Mouse (Mus musculus) monocyte, adult 5-6 weeks (primary cell): ENCODE data around the gene Btg4. TPM values are rescaled to one million over a fixed set of nuclear protein-coding genes. Genes with fewer than 3 reads are reported as not detected.

Experiments
- ATAC-seq: fragments of 153-309, 156-312 bp; replicated peaks from 2 replicates; pipeline ENCODE4 v1.8.0; 2017; ENCODE audit warnings: mild to moderate bottlenecking; ENCODE audit not compliant: low TSS enrichment, insufficient number of reproducible peaks, severe bottlenecking, poor library complexity, low FRiP score
- total RNA-seq: library from RNA; stranded (forward); fragments of 200-1000, 200-491, 200-594 nt; gene quantifications from 3 replicates; pipeline ENCODE4 v1.2.3, GENCODE M21; 2017

Gene Btg4
- total RNA-seq, 1 experiment from 2014 or later: not detected

DNA sequence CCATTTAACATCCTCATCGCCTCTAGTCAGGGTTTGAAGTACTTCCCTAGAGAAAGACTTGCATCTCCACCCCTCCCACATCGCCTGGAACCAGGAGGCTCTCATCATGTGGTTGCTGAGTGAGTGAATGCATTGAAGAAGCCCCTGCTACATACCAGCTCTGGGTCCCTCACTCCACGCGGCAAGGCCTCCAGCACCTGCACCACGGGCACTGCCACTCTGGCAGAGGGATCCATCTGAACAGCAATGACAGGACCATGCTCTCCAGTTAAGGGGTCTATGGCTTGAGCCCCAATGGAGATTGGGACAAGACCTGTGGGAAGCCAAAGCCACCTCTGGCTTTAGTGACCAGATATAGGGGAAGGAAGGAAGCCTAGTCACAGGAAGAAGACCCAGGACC lies 86.6 kb downstream of the Btg4 start:
- no peak for ATAC-seq

- no peak for ATAC-seq
Observed at GRCm38 (mm10) chr9:51152079-51152752, 91.5 kb downstream of the Btg4 start.

- ATAC-seq: peak; percentile 54; the same call in 1 of the 2 replicates
Observed at GRCm38 (mm10) chr9:51161771-51162388, 101.2 kb downstream of the Btg4 start.

- ATAC-seq: no peak
Observed at GRCm38 (mm10) chr9:51163989-51164388, 103.3 kb downstream of the Btg4 start.

DNA sequence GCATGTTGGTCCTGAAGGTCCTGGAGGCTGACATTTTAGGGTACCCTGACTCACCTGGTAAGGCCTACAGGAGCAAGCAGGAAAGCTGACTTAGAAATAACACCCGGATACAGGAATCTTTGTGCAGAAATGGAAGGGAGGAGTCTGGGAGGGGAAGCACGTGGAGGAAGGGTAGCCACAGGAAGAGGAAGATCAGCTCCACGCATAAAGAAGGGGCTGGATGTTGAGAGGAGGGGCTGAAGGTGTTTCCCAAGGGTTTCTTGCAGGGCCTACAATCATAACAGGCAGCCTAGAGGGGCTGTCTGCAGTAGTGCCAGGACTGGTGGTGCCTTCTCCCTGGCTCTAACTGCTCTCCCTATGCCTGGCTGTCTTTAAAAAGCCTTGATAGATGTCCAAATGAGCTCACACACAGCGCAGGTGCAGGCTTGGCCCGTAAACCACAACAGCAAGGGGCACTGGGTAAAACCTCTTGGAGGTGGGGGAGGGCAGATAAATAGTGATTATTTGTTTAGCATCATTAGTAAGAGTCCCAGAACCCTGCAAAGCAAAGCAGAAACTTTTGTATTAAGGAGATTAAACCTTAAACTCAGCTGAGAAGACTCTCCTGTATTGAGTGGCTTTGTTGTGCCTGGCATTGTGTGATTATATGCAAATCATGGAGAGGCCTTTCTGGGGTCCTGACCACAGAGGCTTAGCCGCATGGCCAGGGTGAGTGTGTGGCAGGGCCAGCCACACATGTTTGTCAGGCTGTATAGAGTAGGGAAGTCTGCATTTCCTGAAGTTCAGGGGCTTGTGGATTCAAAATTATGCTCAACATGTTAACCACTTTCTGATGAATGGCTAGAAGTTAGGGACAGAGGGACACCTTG lies 104.8 kb downstream of the Btg4 start, which contains the start of gene Gm32742:
Gene Gm32742, minus strand, starts transcription at position 206 of the 869 bp plus-strand sequence.
- no peak for ATAC-seq

GRCm38 (mm10) chr9:51167954-51168353 lies 107.3 kb downstream of the Btg4 start:
- ATAC-seq: no peak

GRCm38 (mm10) chr9:51168698-51169097 lies 108.0 kb downstream of the Btg4 start:
- ATAC-seq: no peak

GRCm38 (mm10) chr9:51169133-51169532 lies 108.4 kb downstream of the Btg4 start:
- no peak for ATAC-seq

Other genes starting within 250 kb of the Btg4 start
- 19.3 to 41.0 TPM (median 25.7 TPM) in 3 replicates for gene Ppp2r1b, start 215.6 kb upstream of the Btg4 start, total RNA-seq
- gene Sik2, start 51.8 kb upstream of the Btg4 start, total RNA-seq: 15.6 to 35.3 TPM (median 18.4 TPM) in 3 replicates
- 0.43 to 6.0 TPM in 2 of 3 replicates, not detected in the other for gene Layn, start 16.2 kb downstream of the Btg4 start, total RNA-seq
- gene 4833427G06Rik, start 41.2 kb downstream of the Btg4 start, total RNA-seq: not detected in 3 replicates
- not detected in 3 replicates for gene Gm32742, start 104.6 kb downstream of the Btg4 start, total RNA-seq
- gene Pou2af1, start 152.8 kb downstream of the Btg4 start, total RNA-seq: 31.5 to 46.5 TPM (median 42.8 TPM) in 3 replicates
- not detected in 3 replicates for gene Colca2, start 217.7 kb downstream of the Btg4 start, total RNA-seq